Mouse (Mus musculus): Measurements from ENCODE around the gene B4galnt4. TPM values are rescaled to one million over a fixed set of nuclear protein-coding genes. Genes with fewer than 3 reads are reported as not detected.

The B4galnt4 gene
- polyA plus RNA-seq, 1 experiment from 2014 or later: 53.0 TPM

Other genes starting within 250 kb of the B4galnt4 start
- gene Zfp941, start 238.9 kb upstream of the B4galnt4 start, polyA plus RNA-seq (2015; fragmentation: Nextera tagmentation; extraction: Ambion mirVana): 9.5 and 15.3 TPM in 2 replicates
- gene Urah, start 226.1 kb upstream of the B4galnt4 start, polyA plus RNA-seq (2015; fragmentation: Nextera tagmentation; extraction: Ambion mirVana): not detected in 2 replicates
- 1.7 TPM in 1 of 2 replicates, not detected in the other for gene Scgb1c1, start 215.6 kb upstream of the B4galnt4 start, polyA plus RNA-seq (2015; fragmentation: Nextera tagmentation; extraction: Ambion mirVana)
- not detected in 2 replicates for gene Odf3, start 213.3 kb upstream of the B4galnt4 start, polyA plus RNA-seq (2015; fragmentation: Nextera tagmentation; extraction: Ambion mirVana)
- not detected in 2 replicates for gene Gm45785, start 204.8 kb upstream of the B4galnt4 start, polyA plus RNA-seq (2015; fragmentation: Nextera tagmentation; extraction: Ambion mirVana)
- gene Ric8a, start 204.1 kb upstream of the B4galnt4 start, polyA plus RNA-seq (2015; fragmentation: Nextera tagmentation; extraction: Ambion mirVana): 91.2 and 101 TPM in 2 replicates
- gene Bet1l, start 203.5 kb upstream of the B4galnt4 start, polyA plus RNA-seq (2015; fragmentation: Nextera tagmentation; extraction: Ambion mirVana): 35.6 and 40.4 TPM in 2 replicates
- 272 and 303 TPM in 2 replicates for gene Psmd13, start 179.1 kb upstream of the B4galnt4 start, polyA plus RNA-seq (2015; fragmentation: Nextera tagmentation; extraction: Ambion mirVana)
- 29.5 and 38.5 TPM in 2 replicates for gene Sirt3, start 178.8 kb upstream of the B4galnt4 start, polyA plus RNA-seq (2015; fragmentation: Nextera tagmentation; extraction: Ambion mirVana)
- not detected in 2 replicates for gene Cox8b, start 160.7 kb upstream of the B4galnt4 start, polyA plus RNA-seq (2015; fragmentation: Nextera tagmentation; extraction: Ambion mirVana)
- gene Nlrp6, start 140.2 kb upstream of the B4galnt4 start, polyA plus RNA-seq (2015; fragmentation: Nextera tagmentation; extraction: Ambion mirVana): 0.68 and 0.71 TPM in 2 replicates
- gene Pgghg, start 119.7 kb upstream of the B4galnt4 start, polyA plus RNA-seq (2015; fragmentation: Nextera tagmentation; extraction: Ambion mirVana): 8.9 and 10.1 TPM in 2 replicates
- gene Ifitm5, start 110.8 kb upstream of the B4galnt4 start, polyA plus RNA-seq (2015; fragmentation: Nextera tagmentation; extraction: Ambion mirVana): 0.38 and 2.1 TPM in 2 replicates
- gene Gm45717, start 105.2 kb upstream of the B4galnt4 start, polyA plus RNA-seq (2015; fragmentation: Nextera tagmentation; extraction: Ambion mirVana): not detected in 2 replicates
- gene Ifitm2, start 105.1 kb upstream of the B4galnt4 start, polyA plus RNA-seq (2015; fragmentation: Nextera tagmentation; extraction: Ambion mirVana): 126 and 150 TPM in 2 replicates
- 9.0 and 11.2 TPM in 2 replicates for gene Ifitm1, start 93.9 kb upstream of the B4galnt4 start, polyA plus RNA-seq (2015; fragmentation: Nextera tagmentation; extraction: Ambion mirVana)
- gene Ifitm3, start 50.3 kb upstream of the B4galnt4 start, polyA plus RNA-seq (2015; fragmentation: Nextera tagmentation; extraction: Ambion mirVana): 21.0 and 26.1 TPM in 2 replicates
- gene Ifitm6, start 43.2 kb upstream of the B4galnt4 start, polyA plus RNA-seq (2015; fragmentation: Nextera tagmentation; extraction: Ambion mirVana): 0.40 and 0.57 TPM in 2 replicates
- gene Gm17387, start 32.0 kb upstream of the B4galnt4 start, polyA plus RNA-seq (2015; fragmentation: Nextera tagmentation; extraction: Ambion mirVana): not detected in 2 replicates
- gene Pkp3, start 17.1 kb downstream of the B4galnt4 start, polyA plus RNA-seq (2015; fragmentation: Nextera tagmentation; extraction: Ambion mirVana): 0.17 TPM in 1 of 2 replicates, not detected in the other
- 2.1 TPM in 2 replicates for gene Sigirr, start 39.5 kb downstream of the B4galnt4 start, polyA plus RNA-seq (2015; fragmentation: Nextera tagmentation; extraction: Ambion mirVana)
- 0.21 and 0.22 TPM in 2 replicates for gene Ano9, start 56.7 kb downstream of the B4galnt4 start, polyA plus RNA-seq (2015; fragmentation: Nextera tagmentation; extraction: Ambion mirVana)
- gene Ptdss2, start 61.3 kb downstream of the B4galnt4 start, polyA plus RNA-seq (2015; fragmentation: Nextera tagmentation; extraction: Ambion mirVana): 74.9 and 78.9 TPM in 2 replicates
- gene Rnh1, start 111.8 kb downstream of the B4galnt4 start, polyA plus RNA-seq (2015; fragmentation: Nextera tagmentation; extraction: Ambion mirVana): 41.0 and 45.7 TPM in 2 replicates
- 105 and 113 TPM in 2 replicates for gene Hras, start 132.9 kb downstream of the B4galnt4 start, polyA plus RNA-seq (2015; fragmentation: Nextera tagmentation; extraction: Ambion mirVana)
- 10.0 and 13.9 TPM in 2 replicates for gene Lrrc56, start 133.1 kb downstream of the B4galnt4 start, polyA plus RNA-seq (2015; fragmentation: Nextera tagmentation; extraction: Ambion mirVana)
- gene Lmntd2, start 153.0 kb downstream of the B4galnt4 start, polyA plus RNA-seq (2015; fragmentation: Nextera tagmentation; extraction: Ambion mirVana): 0.76 and 1.2 TPM in 2 replicates
- 22.9 and 23.6 TPM in 2 replicates for gene Rassf7, start 154.8 kb downstream of the B4galnt4 start, polyA plus RNA-seq (2015; fragmentation: Nextera tagmentation; extraction: Ambion mirVana)
- gene Phrf1, start 167.7 kb downstream of the B4galnt4 start, polyA plus RNA-seq (2015; fragmentation: Nextera tagmentation; extraction: Ambion mirVana): 90.2 and 96.1 TPM in 2 replicates
- 0.76 and 1.9 TPM in 2 replicates for gene Irf7, start 205.4 kb downstream of the B4galnt4 start, polyA plus RNA-seq (2015; fragmentation: Nextera tagmentation; extraction: Ambion mirVana)
- not detected in 2 replicates for gene Cdhr5, start 215.7 kb downstream of the B4galnt4 start, polyA plus RNA-seq (2015; fragmentation: Nextera tagmentation; extraction: Ambion mirVana)
- gene Sct, start 218.0 kb downstream of the B4galnt4 start, polyA plus RNA-seq (2015; fragmentation: Nextera tagmentation; extraction: Ambion mirVana): 0.55 and 2.0 TPM in 2 replicates
- 0.47 and 0.52 TPM in 2 replicates for gene Drd4, start 230.9 kb downstream of the B4galnt4 start, polyA plus RNA-seq (2015; fragmentation: Nextera tagmentation; extraction: Ambion mirVana)